Mouse (Mus musculus): Measurements from ENCODE around the gene Rragb.
"Not testable (repeated sequence)": the region's sequence is repeated elsewhere in the genome, so short reads cannot be mapped to it uniquely, and the experiment has no call there.

Gene Rragb

GRCm38 (mm10) chrX:153139734-153140515 is at the start of gene Rragb:
Rragb (plus strand) TSS chrX:153139981.
- DNase-seq (ENCODE audit: low spot score) = peak; percentile 87

GRCm38 (mm10) chrX:153118486-153118885 is 21.3 kb upstream of the Rragb start, which contains the start of gene Foxr2:
Foxr2 (plus strand) TSS chrX:153118786.
- no peak for DNase-seq (ENCODE audit: low spot score)

GRCm38 (mm10) chrX:153119013-153119412 is 20.8 kb upstream of the Rragb start:
- DNase-seq (ENCODE audit: low spot score) = no peak

DNA sequence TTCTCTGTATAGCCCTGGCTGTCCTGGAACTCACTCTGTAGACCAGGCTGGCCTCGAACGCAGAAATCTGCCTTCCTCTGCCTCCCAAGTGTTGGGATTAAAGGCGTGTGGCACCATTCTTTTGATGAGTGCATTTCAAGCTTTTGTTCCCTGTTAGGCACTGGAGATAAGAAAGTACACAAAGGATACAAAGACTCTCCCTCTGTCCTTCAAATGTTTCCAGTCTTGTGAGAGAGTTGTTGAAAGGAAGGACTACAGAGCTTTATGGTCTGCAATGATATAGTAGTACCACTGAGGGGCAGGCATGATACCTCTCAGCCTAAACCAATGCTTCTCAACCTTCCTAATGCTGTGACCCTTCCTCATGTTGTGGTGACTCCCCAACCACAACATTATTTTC is 2.9 kb downstream of the Rragb start:
- DNase-seq (ENCODE audit: low spot score) = no peak

- no peak for DNase-seq (ENCODE audit: low spot score)
Measured at GRCm38 (mm10) chrX:153151766-153152165, 12.0 kb downstream of the Rragb start.

- DNase-seq (ENCODE audit: low spot score) = peak; percentile 26
Measured at GRCm38 (mm10) chrX:153155322-153155721, 15.5 kb downstream of the Rragb start.

- peak; percentile 2 for DNase-seq (ENCODE audit: low spot score)
Measured at GRCm38 (mm10) chrX:153174786-153175185, 35.0 kb downstream of the Rragb start.

DNA sequence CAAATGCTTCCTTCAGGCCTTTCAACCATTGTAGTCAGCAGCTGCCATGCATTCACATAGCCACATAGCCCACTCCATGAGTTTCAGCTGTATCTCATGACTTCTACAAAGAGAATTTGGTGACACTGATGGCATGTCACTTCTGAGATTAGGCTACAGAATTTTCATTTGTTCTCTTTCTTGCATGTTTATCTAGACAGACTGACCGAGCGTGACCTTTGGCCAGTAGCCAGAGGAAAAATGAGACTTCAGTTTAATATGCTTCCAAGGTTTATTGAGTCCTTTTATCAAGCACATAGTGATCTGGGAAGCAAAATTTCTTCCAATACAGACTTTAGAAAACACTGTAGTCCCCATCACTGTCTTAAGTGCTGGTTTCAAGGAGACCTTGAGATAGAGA is 42.4 kb downstream of the Rragb start:
- DNase-seq (ENCODE audit: low spot score) = no peak

- not testable (repeated sequence) for DNase-seq (ENCODE audit: low spot score)
Measured at GRCm38 (mm10) chrX:153199185-153199584, 59.4 kb downstream of the Rragb start.

DNA sequence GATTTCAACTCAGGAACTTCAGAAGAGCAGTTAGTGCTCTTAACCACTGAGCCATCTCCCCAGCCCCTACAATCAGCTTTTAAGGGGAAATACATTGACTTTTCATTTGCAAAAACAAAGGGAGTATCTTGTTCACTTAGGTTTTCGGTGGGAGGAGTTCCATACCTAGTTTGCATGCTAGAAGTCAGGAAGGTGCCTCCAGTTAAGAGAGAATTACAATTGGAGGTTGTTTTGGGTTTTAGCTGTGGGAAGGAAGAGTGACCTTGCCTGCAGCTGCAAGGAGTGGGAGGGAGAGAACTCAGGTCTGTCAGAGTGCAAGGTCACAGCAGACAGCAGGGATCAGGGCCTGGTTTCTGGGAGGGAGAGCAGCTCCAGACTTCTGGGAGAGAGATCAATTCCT is 71.3 kb downstream of the Rragb start:
- no peak for DNase-seq (ENCODE audit: low spot score)

Data from T-cell, adult 2 months (primary cell).